Mouse (Mus musculus) heart, adult 2 months (tissue): ENCODE measurements around the gene Slc25a42. TPM values are rescaled to one million over a fixed set of nuclear protein-coding genes. Genes with fewer than 3 reads are reported as not detected.

Experiments used
- DNase-seq, 2 experiments: peaks; one replicate each; pipeline ENCODE4 v3.0.0; 2021
- H3K27ac ChIP-seq: fragments of 200-600 bp; 2 replicates; pipeline ENCODE4 v1.8.1; 2022
- H3K27me3 ChIP-seq: fragments of 200-500 bp; 2 replicates; pipeline ENCODE4 v1.6.1; 2012; ENCODE audit warnings: mild to moderate bottlenecking, low read length, inconsistent platforms, mixed read lengths; ENCODE audit not compliant: control insufficient read depth, insufficient read depth
- H3K36me3 ChIP-seq: fragments of 200-500 bp; 2 replicates; pipeline ENCODE4 v1.6.1; 2012; ENCODE audit warnings: low read length, inconsistent platforms; ENCODE audit not compliant: control insufficient read depth, insufficient read depth
- H3K4me1 ChIP-seq: fragments of 200-500 bp; 2 replicates; pipeline ENCODE4 v1.6.1; 2011; ENCODE audit warnings: low read length; ENCODE audit not compliant: control insufficient read depth, insufficient read depth
- H3K4me3 ChIP-seq: fragments of 200-600 bp; 2 replicates; pipeline ENCODE4 v1.8.1; 2022
- H3K79me2 ChIP-seq: fragments of 200-500 bp; replicated peaks from 2 replicates; pipeline ENCODE4 v1.6.1; 2012; ENCODE audit warnings: mild to moderate bottlenecking, inconsistent platforms, low read length, moderate library complexity, mixed read lengths; ENCODE audit not compliant: control insufficient read depth, insufficient read depth
- H3K9ac ChIP-seq: fragments of 200-500 bp; 2 replicates; pipeline ENCODE4 v1.6.1; 2012; ENCODE audit warnings: low read depth, mild to moderate bottlenecking, control low read depth, inconsistent platforms, low read length, mixed read lengths
- CTCF ChIP-seq: fragments of 200-600 bp; IDR thresholded peaks from 2 replicates; pipeline ENCODE4 v1.8.1; 2022; ENCODE audit warnings: antibody characterized with exemption, mild to moderate bottlenecking, moderate library complexity
- EP300 ChIP-seq: fragments of 200-500 bp; IDR thresholded peaks from 2 replicates; pipeline ENCODE4 v1.6.1; 2011; ENCODE audit warnings: low read depth, low read length, control low read depth; ENCODE audit not compliant: insufficient read depth
- POLR2A ChIP-seq: fragments of 200-500 bp; IDR thresholded peaks from 2 replicates; pipeline ENCODE4 v1.6.1; 2011; ENCODE audit warnings: mild to moderate bottlenecking, low read depth, low read length, control low read depth; ENCODE audit not compliant: insufficient read depth
- WGBS: fragments of 180-500 bp; shearing (Covaris S2); methylation state at CpG from one replicate; pipeline ENCODE4 v1.1.7; 2018; 5-methylcytosine and 5-hydroxymethylcytosine counted together
- intact Hi-C: fragments of 180-260 bp; cut with DNase I; formaldehyde crosslinking; loops from one replicate; pipeline ENCODE4 v1.15.1; 2025
- polyA plus RNA-seq: library from polyadenylated mRNA; depleted of rRNA; stranded (reverse); fragments of >200 nt; gene quantifications from 2 replicates; pipeline ENCODE4 v1.2.3, GENCODE M21; 2012
- total RNA-seq, 2 experiments: library from RNA; stranded (reverse); gene quantifications; 2 replicates each; pipeline ENCODE4 v1.2.3; 2021

Gene Slc25a42
- total and polyA plus RNA-seq, 3 experiments = 49.6 to 111 (median 51.6) TPM

- no peak overlapping the region for H3K9ac ChIP-seq
- H3K79me2 ChIP-seq = no peaks in the 10 kb centered on the region; the same call in 1 of the 2 replicates
- no peak overlapping the region for H3K4me3 ChIP-seq
- 70% methylated on average over 4 of the region's 4 CpGs for WGBS
- H3K27ac ChIP-seq = no peak overlapping the region
- no peak for TF ChIP-seq CTCF
- TF ChIP-seq EP300 = no peak
- no peak for TF ChIP-seq POLR2A
- H3K36me3 ChIP-seq = no peaks in the 10 kb centered on the region
- intact Hi-C loops = no loop called here
- no peak for DNase-seq
- no peaks in the 10 kb centered on the region for H3K27me3 ChIP-seq
- H3K4me1 ChIP-seq = peaks cover 10% of the 10 kb centered on the region
These were observed 9.0 kb downstream of the Slc25a42 start for GRCm38 (mm10) chr8:70203072-70203471.

GRCm38 (mm10) chr8:70201417-70201816, 10.7 kb downstream of the Slc25a42 start:
- no peak overlapping the region; the same call in 1 of the 2 replicates for H3K27ac ChIP-seq
- peaks cover 9% of the 10 kb centered on the region for H3K4me1 ChIP-seq
- DNase-seq = no peak
- no peaks in the 10 kb centered on the region for H3K36me3 ChIP-seq
- WGBS = 42% methylated on average over 3 of the region's 3 CpGs
- H3K9ac ChIP-seq = no peak overlapping the region
- no peak for TF ChIP-seq CTCF
- TF ChIP-seq EP300 = no peak
- TF ChIP-seq POLR2A = no peak
- no peaks in the 10 kb centered on the region; the same call in 1 of the 2 replicates for H3K79me2 ChIP-seq
- H3K4me3 ChIP-seq = no peak overlapping the region
- H3K27me3 ChIP-seq = no peaks in the 10 kb centered on the region
- intact Hi-C loops = loop anchor here (2.0 kb wide), 1 partner anchor 21 kb away; no protein-coding TSS in a partner anchor

- Histone ChIP-seq H3K9ac (no peak overlapping the region), H3K36me3 (no peaks in the 10 kb centered on the region), H3K79me2 (no peaks in the 10 kb centered on the region; the same call in 1 of the 2 replicates), H3K27me3 (no peaks in the 10 kb centered on the region), H3K27ac (peak overlapping the region; percentile 38; the same call in 1 of the 2 replicates), H3K4me1 (peaks cover 9% of the 10 kb centered on the region), H3K4me3 (no peak overlapping the region)
- TF ChIP-seq POLR2A = no peak
- TF ChIP-seq CTCF = peak; percentile 67
- peak in 1 of 2 experiments; percentile 38 for DNase-seq
- intact Hi-C loops = loop anchor here (2.0 kb wide), 1 partner anchor 23 kb away; no protein-coding TSS in a partner anchor
- 45% methylated on average over 5 of the region's 5 CpGs for WGBS
These were observed 11.9 kb downstream of the Slc25a42 start for GRCm38 (mm10) chr8:70200098-70200681.

- Histone ChIP-seq H3K4me1 (peaks cover 14% of the 10 kb centered on the region), H3K27me3 (no peaks in the 10 kb centered on the region), H3K36me3 (no peaks in the 10 kb centered on the region), H3K27ac (no peak overlapping the region), H3K79me2 (no peaks in the 10 kb centered on the region; the same call in 1 of the 2 replicates), H3K9ac (no peak overlapping the region), H3K4me3 (no peak overlapping the region)
- 64% methylated on average over 7 of the region's 7 CpGs for WGBS
- TF ChIP-seq EP300 = no peak
- TF ChIP-seq POLR2A = no peak
- TF ChIP-seq CTCF = no peak
- intact Hi-C loops = no loop called here
- DNase-seq = no peak
These were observed 14.5 kb downstream of the Slc25a42 start for GRCm38 (mm10) chr8:70197603-70198002.

- no peaks in the 10 kb centered on the region for H3K27me3 ChIP-seq
- H3K36me3 ChIP-seq = no peaks in the 10 kb centered on the region
- intact Hi-C loops = no loop called here
- H3K79me2 ChIP-seq = no peaks in the 10 kb centered on the region
- no peak for DNase-seq
- H3K4me3 ChIP-seq = no peak overlapping the region
- TF ChIP-seq CTCF (peak; percentile 19), EP300 (no peak)
- no peak overlapping the region for H3K27ac ChIP-seq
- H3K9ac ChIP-seq = no peak overlapping the region
- WGBS = 83% methylated on average over 2 of the region's 2 CpGs
- H3K4me1 ChIP-seq = peaks cover 14% of the 10 kb centered on the region
These were observed 16.3 kb downstream of the Slc25a42 start for GRCm38 (mm10) chr8:70195762-70196161.

GRCm38 (mm10) chr8:70194191-70194590, 17.9 kb downstream of the Slc25a42 start:
- Histone ChIP-seq H3K27me3 (no peaks in the 10 kb centered on the region), H3K36me3 (no peaks in the 10 kb centered on the region), H3K4me1 (peaks cover 5% of the 10 kb centered on the region; the same call in 1 of the 2 replicates), H3K4me3 (no peak overlapping the region), H3K9ac (no peak overlapping the region), H3K79me2 (no peaks in the 10 kb centered on the region), H3K27ac (no peak overlapping the region; the same call in 1 of the 2 replicates)
- TF ChIP-seq EP300 = no peak
- TF ChIP-seq CTCF = no peak
- no peak for TF ChIP-seq POLR2A
- 65% methylated on average over 3 of the region's 3 CpGs for WGBS
- intact Hi-C loops = no loop called here
- DNase-seq = no peak
